Mouse (Mus musculus): Measurements from ENCODE around the gene Klf7.

GRCm38 (mm10) chr1:64037800-64038199 lies 84.3 kb downstream of the Klf7 start:
- TF ChIP-seq POLR2A (IDR thresholded peaks at IDR 0.05; ENCODE audit: control insufficient read depth, extremely low read depth, insufficient read depth, low read length, poor library complexity): no peak
- no peak for TF ChIP-seq CTCF (IDR thresholded peaks at IDR 0.05; ENCODE audit: borderline replicate concordance, control insufficient read depth, extremely low read depth, insufficient read depth, low read length, poor library complexity)

Data from thymus, adult 2 months (tissue).